Mouse (Mus musculus) liver, adult 2 months (tissue): Measurements from ENCODE around the gene Scnn1a.

Source experiments
- CTCF ChIP-seq: fragments of 200-500 bp; IDR thresholded peaks from 2 replicates; pipeline ENCODE4 v1.5.1; 2011; ENCODE audit warnings: low read depth, low read length, control low read depth
- POLR2A ChIP-seq: fragments of 200-500 bp; IDR thresholded peaks from 2 replicates; pipeline ENCODE4 v1.6.1; 2011; ENCODE audit warnings: low read length, control low read depth; ENCODE audit not compliant: insufficient read depth; ENCODE audit errors: extremely low read depth

GRCm38 (mm10) chr6:125357334-125357733, 36.9 kb downstream of the Scnn1a start:
- TF ChIP-seq CTCF (no peak), POLR2A (no peak)
